Comparison of ENCODE assay signal across 14 mouse cellular contexts in the genomic region with DNA sequence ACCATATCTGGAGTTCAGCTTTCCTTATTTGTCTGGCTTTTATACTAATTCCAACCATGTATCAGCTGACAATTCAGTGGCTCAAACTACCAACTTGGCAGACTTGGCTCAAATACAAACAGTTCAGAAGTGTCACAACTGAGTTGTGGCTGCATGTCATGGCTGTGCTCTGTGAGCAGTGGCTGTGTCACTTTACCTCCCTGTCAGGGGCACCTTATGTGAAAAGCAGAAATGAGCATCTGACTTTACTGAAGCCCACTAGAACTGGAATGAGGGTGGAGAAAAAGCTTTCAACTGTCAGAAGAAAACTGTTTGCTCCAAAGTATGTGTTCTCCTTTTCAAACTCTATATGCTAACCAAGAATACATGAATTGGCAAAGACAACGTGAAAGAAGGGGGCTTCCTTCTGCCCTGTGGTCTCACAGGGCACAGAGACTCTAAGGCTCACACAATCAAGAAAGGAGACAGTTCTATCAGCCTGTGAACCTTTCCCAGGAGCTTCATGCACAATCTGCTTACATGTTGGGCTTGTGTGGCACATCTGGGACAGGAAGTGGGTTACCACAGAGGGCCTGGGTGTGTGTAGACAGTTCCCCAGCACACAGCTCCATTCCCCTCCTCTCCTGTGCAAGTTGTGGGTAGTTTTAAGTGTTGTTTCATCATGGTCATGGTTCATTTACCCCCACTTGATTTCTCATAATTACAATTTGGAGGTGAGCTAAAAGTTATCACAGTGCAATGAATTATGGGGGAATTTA.
DNase-seq lines count a peak whose midpoint lies in the region; ATAC-seq and TF ChIP-seq lines count a peak whose summit lies in the region.
"Had no signal": no experiment of that assay in that cellular context is flagged by ENCODE, and none has a peak within 500 bp of the region (broad histone marks: within the 10 kb centered on the region; RNA-seq: fewer than 3 reads in every experiment).

No protein-coding gene starts in this region.

- H3K27me3 ChIP-seq in liver, embryonic 12.5 days (replicated peaks), result no peaks in the 10 kb centered on the region
- H3K27me3 ChIP-seq in midbrain, embryonic 16.5 days (ENCODE audit: control insufficient read depth, insufficient read depth, low read depth, low read length), result no peaks in the 10 kb centered on the region
- no peaks in the 10 kb centered on the region for H3K27me3 ChIP-seq in stomach, postnatal 0 days (ENCODE audit: control insufficient read depth, insufficient read depth, low read length)
- H3K27me3 ChIP-seq: embryonic facial prominence, embryonic 12.5 days; midbrain, embryonic 13.5 days; neural tube, embryonic 15.5 days had no signal

- no peaks in the 10 kb centered on the region for H3K4me1 ChIP-seq in liver, embryonic 12.5 days
- H3K4me1 ChIP-seq in midbrain, embryonic 16.5 days (ENCODE audit: control insufficient read depth, insufficient read depth, low read length), result no peaks in the 10 kb centered on the region
- H3K4me1 ChIP-seq in stomach, postnatal 0 days (replicated peaks; ENCODE audit: control insufficient read depth, insufficient read depth), result no peaks in the 10 kb centered on the region
- H3K4me1 ChIP-seq: embryonic facial prominence, embryonic 12.5 days; midbrain, embryonic 13.5 days; neural tube, embryonic 15.5 days had no signal

- peaks cover 9% of the 10 kb centered on the region for H3K9me3 ChIP-seq in liver, embryonic 12.5 days (replicated peaks)
- 0 out of 2 replicates have a peak, but pooled peaks cover 6% of the 10 kb centered on the region for H3K9me3 ChIP-seq in midbrain, embryonic 16.5 days (replicated peaks; ENCODE audit: control insufficient read depth, low read length, poor library complexity, severe bottlenecking)
- H3K9me3 ChIP-seq in stomach, postnatal 0 days (ENCODE audit: control insufficient read depth, low read length), result no peaks in the 10 kb centered on the region
- H3K9me3 ChIP-seq: neural tube, embryonic 15.5 days had no signal

- no peaks in the 10 kb centered on the region for H3K36me3 ChIP-seq in liver, embryonic 12.5 days
- H3K36me3 ChIP-seq in midbrain, embryonic 16.5 days (ENCODE audit: control insufficient read depth, insufficient read depth, low read length), result no peaks in the 10 kb centered on the region
- H3K36me3 ChIP-seq in stomach, postnatal 0 days (ENCODE audit: control insufficient read depth, insufficient read depth, low read length), result no peaks in the 10 kb centered on the region
- H3K36me3 ChIP-seq: embryonic facial prominence, embryonic 12.5 days; midbrain, embryonic 13.5 days; neural tube, embryonic 15.5 days had no signal

- no peak overlapping the region for H3K27ac ChIP-seq in liver, embryonic 12.5 days
- no peak overlapping the region for H3K27ac ChIP-seq in midbrain, embryonic 16.5 days (ENCODE audit: low read length)
- no peak overlapping the region for H3K27ac ChIP-seq in stomach, postnatal 0 days (replicated peaks)
- H3K27ac ChIP-seq: embryonic facial prominence, embryonic 12.5 days; midbrain, embryonic 13.5 days; neural tube, embryonic 15.5 days had no signal

- 36% methylated on average over 1 of the region's 1 CpGs for WGBS in liver, embryonic 12.5 days (ENCODE audit: insufficient replicate concordance)
- WGBS in midbrain, embryonic 16.5 days, result 79% methylated on average over 1 of the region's 1 CpGs
- 78% methylated on average over 1 of the region's 1 CpGs for WGBS in stomach, postnatal 0 days

- DNase-seq in liver (peak; percentile 16), adipocyte (ENCODE audit: low spot score) (peak; percentile 44)
- DNase-seq in thymus, postnatal 10 days (ENCODE audit: low spot score in 2 of 2), result peak; percentile 77 to 83
- no peak for DNase-seq in left cerebral cortex, adult 11 months (ENCODE audit: low spot score)
- DNase-seq in stomach, postnatal 0 days (ENCODE audit: low spot score), result no peak
- DNase-seq: cerebellum, adult 9-11 months; lung, adult 2 months had no signal

- H3K4me2 ChIP-seq in liver, embryonic 12.5 days, result no peak overlapping the region
- H3K4me2 ChIP-seq in midbrain, embryonic 16.5 days (ENCODE audit: low read length), result no peak overlapping the region
- no peak overlapping the region for H3K4me2 ChIP-seq in stomach, postnatal 0 days (replicated peaks; ENCODE audit: low read depth)
- H3K4me2 ChIP-seq: embryonic facial prominence, embryonic 12.5 days; midbrain, embryonic 13.5 days; neural tube, embryonic 15.5 days had no signal

- H3K4me3 ChIP-seq in liver, embryonic 12.5 days, result no peak overlapping the region
- H3K4me3 ChIP-seq in midbrain, embryonic 16.5 days (ENCODE audit: low read depth, low read length), result no peak overlapping the region
- no peak overlapping the region for H3K4me3 ChIP-seq in stomach, postnatal 0 days (ENCODE audit: low read depth, low read length)
- H3K4me3 ChIP-seq: embryonic facial prominence, embryonic 12.5 days; midbrain, embryonic 13.5 days; neural tube, embryonic 15.5 days had no signal

- no peak for TF ChIP-seq EP300 in stomach, postnatal 0 days (optimal IDR thresholded peaks at IDR 0.05)

- no peak for TF ChIP-seq CTCF in stomach, postnatal 0 days (IDR thresholded peaks at IDR 0.05; ENCODE audit: low read depth)

- H3K9ac ChIP-seq in liver, embryonic 12.5 days, result no peak overlapping the region
- H3K9ac ChIP-seq in midbrain, embryonic 16.5 days (ENCODE audit: low read depth, low read length), result no peak overlapping the region
- no peak overlapping the region for H3K9ac ChIP-seq in stomach, postnatal 0 days (ENCODE audit: low read length)
- H3K9ac ChIP-seq: embryonic facial prominence, embryonic 12.5 days; midbrain, embryonic 13.5 days; neural tube, embryonic 15.5 days had no signal

- no peak for ATAC-seq in liver, embryonic 12.5 days
- ATAC-seq in monocyte, adult 5-6 weeks (replicated peaks; ENCODE audit: insufficient number of reproducible peaks, low FRiP score, low TSS enrichment, poor library complexity, severe bottlenecking), result 0 out of 2 replicates have a peak, but pooled peaks have one; percentile 9
- ATAC-seq in midbrain, embryonic 16.5 days, result no peak
- ATAC-seq in stomach, postnatal 0 days (ENCODE audit: low FRiP score, low TSS enrichment), result no peak
- ATAC-seq: intestine, postnatal 0 days; midbrain, embryonic 13.5 days had no signal

Comparison
In these comparisons a context has a peak if more than half of its experiments do, and no peak if none do; other contexts are left out.
1. DNase-seq: peak in liver (single experiment), adipocyte (single experiment) and thymus, postnatal 10 days (2 of 2); none in left cerebral cortex, adult 11 months (single experiment) and stomach, postnatal 0 days (single experiment).